24 mouse cellular contexts compared by ENCODE assay signal in genomic region chr11:88493795-88494559, GRCm38 (mm10).
DNase-seq lines count a peak whose midpoint lies in the region; ATAC-seq lines count a peak whose summit lies in the region.
"Had no signal": no experiment of that assay in that cellular context is flagged by ENCODE, and none has a peak within 500 bp of the region (broad histone marks: within the 10 kb centered on the region; RNA-seq: fewer than 3 reads in every experiment).

No protein-coding gene starts in this region.

- no peak for DNase-seq in forebrain, embryonic 10.5 days (ENCODE audit: extremely low spot score, low spot score)
- DNase-seq in hindbrain, embryonic 14.5 days (ENCODE audit: low spot score), result no peak
- no peak for DNase-seq in ovary, adult 18-20 months (ENCODE audit: low spot score)
- DNase-seq: adrenal gland, postnatal 10 days; cerebellum, adult 8-10 months; cerebellum, postnatal 25 days; gastrocnemius, postnatal 10 days; kidney, adult 11 months; kidney, postnatal 25 days; liver; lung, adult 2 months; lung, postnatal 10 days; right cerebral cortex, adult 18-20 months; thymus, postnatal 14 days had no signal

- no peaks in the 10 kb centered on the region for H3K27me3 ChIP-seq in forebrain, embryonic 10.5 days (ENCODE audit: poor library complexity, severe bottlenecking)
- no peaks in the 10 kb centered on the region for H3K27me3 ChIP-seq in forebrain, embryonic 16.5 days (replicated peaks; ENCODE audit: control insufficient read depth, insufficient read depth, low read length)
- no peaks in the 10 kb centered on the region for H3K27me3 ChIP-seq in hindbrain, embryonic 15.5 days
- H3K27me3 ChIP-seq in hindbrain, embryonic 14.5 days (ENCODE audit: control insufficient read depth, insufficient read depth, low read length), result no peaks in the 10 kb centered on the region
- no peaks in the 10 kb centered on the region for H3K27me3 ChIP-seq in neural tube, embryonic 13.5 days
- no peaks in the 10 kb centered on the region for H3K27me3 ChIP-seq in neural tube, embryonic 15.5 days (replicated peaks)
- H3K27me3 ChIP-seq: embryonic facial prominence, embryonic 15.5 days had no signal

- no peak for ATAC-seq in forebrain, embryonic 16.5 days
- ATAC-seq in hindbrain, embryonic 15.5 days (ENCODE audit: low FRiP score, low read depth), result no peak
- no peak for ATAC-seq in hindbrain, embryonic 14.5 days (ENCODE audit: low FRiP score)
- no peak for ATAC-seq in neural tube, embryonic 13.5 days (ENCODE audit: low read depth)
- ATAC-seq in neural tube, embryonic 15.5 days (ENCODE audit: low FRiP score), result no peak
- peak; percentile 54 for ATAC-seq in inflammation-experienced regulatory T-cells, adult 6 months

- H3K9me3 ChIP-seq in forebrain, embryonic 10.5 days, result no peaks in the 10 kb centered on the region
- H3K9me3 ChIP-seq in forebrain, embryonic 16.5 days (ENCODE audit: control insufficient read depth, low read length), result no peaks in the 10 kb centered on the region
- H3K9me3 ChIP-seq in hindbrain, embryonic 15.5 days, result no peaks in the 10 kb centered on the region
- H3K9me3 ChIP-seq in hindbrain, embryonic 14.5 days (ENCODE audit: control insufficient read depth, low read length), result no peaks in the 10 kb centered on the region
- H3K9me3 ChIP-seq in neural tube, embryonic 13.5 days, result no peaks in the 10 kb centered on the region
- H3K9me3 ChIP-seq in neural tube, embryonic 15.5 days (replicated peaks), result no peaks in the 10 kb centered on the region
- H3K9me3 ChIP-seq: embryonic facial prominence, embryonic 10.5 days; embryonic facial prominence, embryonic 15.5 days; G1E had no signal

- no peak overlapping the region for H3K9ac ChIP-seq in forebrain, embryonic 16.5 days (replicated peaks; ENCODE audit: low read depth, low read length)
- H3K9ac ChIP-seq in hindbrain, embryonic 15.5 days, result no peak overlapping the region
- no peak overlapping the region for H3K9ac ChIP-seq in hindbrain, embryonic 14.5 days
- 0 out of 2 replicates have a peak overlapping the region, but pooled peaks have one; percentile 3 for H3K9ac ChIP-seq in neural tube, embryonic 13.5 days
- H3K9ac ChIP-seq in neural tube, embryonic 15.5 days (replicated peaks), result no peak overlapping the region
- H3K9ac ChIP-seq: embryonic facial prominence, embryonic 15.5 days; liver, embryonic 14.5 days had no signal

- peaks cover 57% of the 10 kb centered on the region for H3K4me1 ChIP-seq in forebrain, embryonic 10.5 days
- peaks cover 24% of the 10 kb centered on the region for H3K4me1 ChIP-seq in forebrain, embryonic 16.5 days (replicated peaks; ENCODE audit: control insufficient read depth, insufficient read depth, low read length)
- peaks cover 59% of the 10 kb centered on the region for H3K4me1 ChIP-seq in hindbrain, embryonic 15.5 days (replicated peaks)
- peaks cover 54% of the 10 kb centered on the region for H3K4me1 ChIP-seq in hindbrain, embryonic 14.5 days (replicated peaks; ENCODE audit: control insufficient read depth, insufficient read depth, low read length)
- H3K4me1 ChIP-seq in neural tube, embryonic 13.5 days (replicated peaks), result peaks cover 66% of the 10 kb centered on the region
- H3K4me1 ChIP-seq in neural tube, embryonic 15.5 days, result peaks cover 46% of the 10 kb centered on the region

- no peak overlapping the region for H3K4me2 ChIP-seq in forebrain, embryonic 16.5 days (ENCODE audit: low read length)
- H3K4me2 ChIP-seq in hindbrain, embryonic 15.5 days, result no peak overlapping the region
- H3K4me2 ChIP-seq in hindbrain, embryonic 14.5 days (replicated peaks), result no peak overlapping the region
- H3K4me2 ChIP-seq in neural tube, embryonic 13.5 days, result no peak overlapping the region
- H3K4me2 ChIP-seq in neural tube, embryonic 15.5 days, result no peak overlapping the region
- H3K4me2 ChIP-seq: embryonic facial prominence, embryonic 15.5 days had no signal

- peaks cover 24% of the 10 kb centered on the region for H3K36me3 ChIP-seq in forebrain, embryonic 10.5 days (replicated peaks)
- no peaks in the 10 kb centered on the region for H3K36me3 ChIP-seq in forebrain, embryonic 16.5 days (ENCODE audit: control insufficient read depth, insufficient read depth)
- H3K36me3 ChIP-seq in hindbrain, embryonic 15.5 days, result no peaks in the 10 kb centered on the region
- H3K36me3 ChIP-seq in hindbrain, embryonic 14.5 days (replicated peaks; ENCODE audit: control insufficient read depth, insufficient read depth), result no peaks in the 10 kb centered on the region
- no peaks in the 10 kb centered on the region for H3K36me3 ChIP-seq in neural tube, embryonic 13.5 days
- no peaks in the 10 kb centered on the region for H3K36me3 ChIP-seq in neural tube, embryonic 15.5 days
- H3K36me3 ChIP-seq: embryonic facial prominence, embryonic 15.5 days had no signal

- H3K27ac ChIP-seq in forebrain, embryonic 10.5 days, result 0 out of 2 replicates have a peak overlapping the region, but pooled peaks have one; percentile 40
- no peak overlapping the region for H3K27ac ChIP-seq in forebrain, embryonic 16.5 days (ENCODE audit: low read length)
- 0 out of 2 replicates have a peak overlapping the region, but pooled peaks have one; percentile 7 for H3K27ac ChIP-seq in hindbrain, embryonic 15.5 days (replicated peaks)
- H3K27ac ChIP-seq in hindbrain, embryonic 14.5 days, result no peak overlapping the region
- no peak overlapping the region for H3K27ac ChIP-seq in neural tube, embryonic 13.5 days (replicated peaks)
- H3K27ac ChIP-seq in neural tube, embryonic 15.5 days (replicated peaks), result no peak overlapping the region
- H3K27ac ChIP-seq: embryonic facial prominence, embryonic 10.5 days; embryonic facial prominence, embryonic 15.5 days; liver, embryonic 14.5 days; macrophage had no signal

- WGBS in forebrain, embryonic 10.5 days, result 95% methylated on average over 18 of the region's 18 CpGs
- WGBS in forebrain, embryonic 16.5 days, result 88% methylated on average over 18 of the region's 18 CpGs
- 71% methylated on average over 18 of the region's 18 CpGs for WGBS in hindbrain, embryonic 15.5 days
- WGBS in hindbrain, embryonic 14.5 days, result 80% methylated on average over 18 of the region's 18 CpGs
- 75% methylated on average over 18 of the region's 18 CpGs for WGBS in neural tube, embryonic 13.5 days
- 61% methylated on average over 18 of the region's 18 CpGs for WGBS in neural tube, embryonic 15.5 days

- no peak overlapping the region for H3K4me3 ChIP-seq in forebrain, embryonic 10.5 days
- H3K4me3 ChIP-seq in forebrain, embryonic 16.5 days (replicated peaks; ENCODE audit: low read length), result no peak overlapping the region
- no peak overlapping the region for H3K4me3 ChIP-seq in hindbrain, embryonic 15.5 days
- no peak overlapping the region for H3K4me3 ChIP-seq in hindbrain, embryonic 14.5 days (replicated peaks; ENCODE audit: low read length)
- H3K4me3 ChIP-seq in neural tube, embryonic 13.5 days, result no peak overlapping the region
- H3K4me3 ChIP-seq in neural tube, embryonic 15.5 days (replicated peaks), result no peak overlapping the region
- H3K4me3 ChIP-seq: embryonic facial prominence, embryonic 10.5 days; embryonic facial prominence, embryonic 15.5 days had no signal

Comparison
In these comparisons a context has a peak if more than half of its experiments do, and no peak if none do; other contexts are left out.
1. H3K27ac ChIP-seq: peak in forebrain, embryonic 10.5 days (single experiment) and hindbrain, embryonic 15.5 days (single experiment); none in forebrain, embryonic 16.5 days (single experiment), hindbrain, embryonic 14.5 days (single experiment), neural tube, embryonic 13.5 days (single experiment) and neural tube, embryonic 15.5 days (single experiment).